In the genomic region with DNA sequence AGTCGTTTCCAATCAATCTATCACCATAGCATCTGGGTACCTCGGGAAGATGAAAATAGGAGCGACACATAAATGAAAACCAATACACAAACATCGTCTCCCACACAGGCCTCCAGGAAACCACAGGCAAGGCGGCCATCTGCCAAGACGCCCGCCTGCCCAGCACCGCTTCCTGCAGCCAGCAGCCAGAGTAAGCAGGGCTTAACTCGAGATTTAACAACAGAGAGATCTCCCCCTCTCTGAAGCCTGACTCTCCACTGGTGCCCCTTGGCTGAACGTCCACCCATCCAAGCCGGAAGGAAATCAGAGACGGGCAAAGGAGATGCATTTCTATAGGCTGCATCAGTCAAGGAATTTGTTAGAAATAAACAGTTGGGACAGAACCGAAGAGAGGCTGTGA, we compare ENCODE assay signal across 9 mouse cellular contexts. TPM values are rescaled to one million over a fixed set of nuclear protein-coding genes. Genes with fewer than 3 reads are reported as not detected.
A peak's percentile ranks its signal among the peaks of the same experiment; 100 is the strongest.
DNase-seq lines count a peak whose midpoint lies in the region; ATAC-seq lines count a peak whose summit lies in the region.
"Had no signal": no experiment of that assay in that cellular context is flagged by ENCODE, and none has a peak within 500 bp of the region (broad histone marks: within the 10 kb centered on the region; RNA-seq: fewer than 3 reads in every experiment).

No protein-coding gene starts in this region.

- peaks cover 41% of the 10 kb centered on the region for H3K4me1 ChIP-seq in heart, embryonic 10.5 days
- peaks cover 27% of the 10 kb centered on the region for H3K4me1 ChIP-seq in embryonic facial prominence, embryonic 13.5 days
- H3K4me1 ChIP-seq in liver, embryonic 11.5 days (replicated peaks; ENCODE audit: control insufficient read depth, insufficient read depth, low read length): peaks cover 16% of the 10 kb centered on the region
- peaks cover 25% of the 10 kb centered on the region for H3K4me1 ChIP-seq in stomach, embryonic 16.5 days (ENCODE audit: control insufficient read depth, insufficient read depth, low read length)

- peaks cover 33% of the 10 kb centered on the region for H3K36me3 ChIP-seq in heart, embryonic 10.5 days
- H3K36me3 ChIP-seq in embryonic facial prominence, embryonic 13.5 days: no peaks in the 10 kb centered on the region
- peaks cover 2% of the 10 kb centered on the region; the same call in 1 of the 2 replicates for H3K36me3 ChIP-seq in liver, embryonic 11.5 days (ENCODE audit: control insufficient read depth, insufficient read depth, low read length)
- H3K36me3 ChIP-seq in stomach, embryonic 16.5 days (ENCODE audit: control insufficient read depth, insufficient read depth, low read length): no peaks in the 10 kb centered on the region

- 0 out of 2 replicates have a peak, but pooled peaks have one; percentile 52 for ATAC-seq in embryonic facial prominence, embryonic 13.5 days (ENCODE audit: insufficient number of reproducible peaks, insufficient read depth, low FRiP score, low TSS enrichment, low read depth)
- ATAC-seq in liver, embryonic 11.5 days (replicated peaks; ENCODE audit: low FRiP score): no peak
- peak; percentile 61 for ATAC-seq in stomach, embryonic 16.5 days (ENCODE audit: insufficient read depth, low FRiP score)

- no peaks in the 10 kb centered on the region for H3K27me3 ChIP-seq in heart, embryonic 10.5 days (ENCODE audit: insufficient read depth, poor library complexity, severe bottlenecking)
- no peaks in the 10 kb centered on the region for H3K27me3 ChIP-seq in embryonic facial prominence, embryonic 13.5 days
- no peaks in the 10 kb centered on the region for H3K27me3 ChIP-seq in liver, embryonic 11.5 days (replicated peaks; ENCODE audit: control insufficient read depth, insufficient read depth, low read length)
- no peaks in the 10 kb centered on the region for H3K27me3 ChIP-seq in stomach, embryonic 16.5 days (ENCODE audit: control insufficient read depth, insufficient read depth, low read length)

- 49% methylated on average over 13 of the region's 13 CpGs for WGBS in heart, embryonic 10.5 days
- 23% methylated on average over 13 of the region's 13 CpGs for WGBS in embryonic facial prominence, embryonic 13.5 days
- WGBS in liver, embryonic 11.5 days: 27% methylated on average over 13 of the region's 13 CpGs
- 13% methylated on average over 13 of the region's 13 CpGs for WGBS in stomach, embryonic 16.5 days

- H3K4me2 ChIP-seq in embryonic facial prominence, embryonic 13.5 days: peak overlapping the region; percentile 37
- peak overlapping the region; percentile 8; the same call in 1 of the 2 replicates for H3K4me2 ChIP-seq in liver, embryonic 11.5 days
- H3K4me2 ChIP-seq in stomach, embryonic 16.5 days (ENCODE audit: low read depth, low read length): peak overlapping the region; percentile 28

- DNase-seq in heart, embryonic 10.5 days (ENCODE audit: low spot score): no peak
- DNase-seq in heart, adult 8-10 months (ENCODE audit: low spot score): no peak
- DNase-seq in 416B (ENCODE audit: low read depth): peak; percentile 85
- no peak for DNase-seq in liver, embryonic 11.5 days (ENCODE audit: low spot score)
- DNase-seq in embryo, embryonic 9.5 days (ENCODE audit: extremely low spot score): no peak
- DNase-seq in adrenal gland, postnatal 10 days: no peak

- H3K4me3 ChIP-seq in heart, embryonic 10.5 days: no peak overlapping the region
- no peak overlapping the region for H3K4me3 ChIP-seq in embryonic facial prominence, embryonic 13.5 days
- no peak overlapping the region for H3K4me3 ChIP-seq in liver, embryonic 11.5 days (ENCODE audit: low read depth, low read length)
- H3K4me3 ChIP-seq in stomach, embryonic 16.5 days (replicated peaks; ENCODE audit: low read length): no peak overlapping the region
- H3K4me3 ChIP-seq: heart, adult 2 months had no signal

- H3K9ac ChIP-seq in embryonic facial prominence, embryonic 13.5 days: peak overlapping the region; percentile 32; the same call in 1 of the 2 replicates
- no peak overlapping the region for H3K9ac ChIP-seq in liver, embryonic 11.5 days (ENCODE audit: low read depth, low read length)
- H3K9ac ChIP-seq in stomach, embryonic 16.5 days (ENCODE audit: low read length): peak overlapping the region; percentile 40

- peaks cover 4% of the 10 kb centered on the region; the same call in 1 of the 2 replicates for H3K9me3 ChIP-seq in heart, embryonic 10.5 days
- H3K9me3 ChIP-seq in embryonic facial prominence, embryonic 13.5 days: peaks cover 6% of the 10 kb centered on the region; the same call in 1 of the 2 replicates
- peaks cover 2% of the 10 kb centered on the region; the same call in 1 of the 2 replicates for H3K9me3 ChIP-seq in liver, embryonic 11.5 days (ENCODE audit: control insufficient read depth, low read length)
- H3K9me3 ChIP-seq in stomach, embryonic 16.5 days (replicated peaks; ENCODE audit: control insufficient read depth, low read length): peaks cover 13% of the 10 kb centered on the region

- peak overlapping the region; percentile 76; the same call in 1 of the 2 replicates for H3K27ac ChIP-seq in heart, embryonic 10.5 days
- peak overlapping the region; percentile 79 for H3K27ac ChIP-seq in embryonic facial prominence, embryonic 13.5 days
- peak overlapping the region; percentile 36 for H3K27ac ChIP-seq in liver, embryonic 11.5 days (ENCODE audit: low read depth, low read length)
- peak overlapping the region; percentile 28 for H3K27ac ChIP-seq in stomach, embryonic 16.5 days (ENCODE audit: low read length)
- H3K27ac ChIP-seq: heart, adult 2 months had no signal

RNA-seq across cellular contexts. Expression of gene Man1c1, which starts 21.1 kb away (rescaled TPM):
- 8.3 and 8.6 TPM in 2 replicates for polyA plus RNA-seq in heart, embryonic 10.5 days (2016; fragmentation: Nextera tagmentation; extraction: Ambion mirVana)
- total RNA-seq in heart, adult 8-10 months (2022): 10 to 100 TPM; 22.6 to 26.7 (median 25.3) TPM
- polyA plus RNA-seq in embryonic facial prominence, embryonic 13.5 days (2015; fragmentation: Nextera tagmentation; extraction: Ambion mirVana): 2.4 and 2.7 TPM in 2 replicates
- 3.9 and 4.1 TPM in 2 replicates for polyA plus RNA-seq in liver, embryonic 11.5 days (2014; fragmentation: Nextera tagmentation; extraction: Ambion mirVana)
- polyA plus RNA-seq in stomach, embryonic 16.5 days (2015; fragmentation: Nextera tagmentation; extraction: Ambion mirVana): 1.3 and 1.6 TPM in 2 replicates
- total RNA-seq in adrenal gland, postnatal 10 days (2021): 10 to 100 TPM; 21.3 TPM

Comparison
In these comparisons a context has a peak if more than half of its experiments do, and no peak if none do; other contexts are left out.
1. H3K27ac ChIP-seq: peak in every context shown above with its lines; median percentile 79 in embryonic facial prominence, embryonic 13.5 days; 76 in heart, embryonic 10.5 days; 36 in liver, embryonic 11.5 days; 28 in stomach, embryonic 16.5 days.